Mouse (Mus musculus) spleen, adult 2 months (tissue): ENCODE data around the gene Nol4l. TPM values are rescaled to one million over a fixed set of nuclear protein-coding genes. Genes with fewer than 3 reads are reported as not detected.

Experiments used
- DNase-seq, 2 experiments: peaks; one replicate each; pipeline versions ENCODE4 v3.0.0 to v3.0.0-alpha.2; 2012 to 2021; ENCODE audit warnings: low spot score in 2 of 2, low read depth in 1 of 2
- H3K27ac ChIP-seq: fragments of 200-500 bp; 2 replicates; pipeline ENCODE4 v1.5.1; 2012; ENCODE audit warnings: low read length, inconsistent platforms; ENCODE audit not compliant: insufficient read depth
- H3K27me3 ChIP-seq: fragments of 200-500 bp; 2 replicates; pipeline ENCODE4 v1.6.1; 2012; ENCODE audit warnings: mild to moderate bottlenecking, moderate library complexity, low read length, inconsistent platforms; ENCODE audit not compliant: control insufficient read depth, insufficient read depth
- H3K36me3 ChIP-seq: fragments of 200-500 bp; 2 replicates; pipeline ENCODE4 v1.6.1; 2012; ENCODE audit warnings: mild to moderate bottlenecking, low read length, inconsistent platforms; ENCODE audit not compliant: control insufficient read depth, insufficient read depth
- H3K4me1 ChIP-seq: fragments of 200-500 bp; 2 replicates; pipeline ENCODE4 v1.6.1; 2011; ENCODE audit warnings: inconsistent platforms; ENCODE audit not compliant: control insufficient read depth, insufficient read depth, insufficient read length
- H3K4me3 ChIP-seq: fragments of 200-500 bp; 2 replicates; pipeline ENCODE4 v1.5.1; 2011; ENCODE audit warnings: mild to moderate bottlenecking, inconsistent platforms; ENCODE audit not compliant: insufficient read depth, insufficient read length; ENCODE audit errors: extremely low read depth
- CTCF ChIP-seq: fragments of 200-500 bp; IDR thresholded peaks from 2 replicates; pipeline ENCODE4 v1.5.1; 2011; ENCODE audit warnings: mild to moderate bottlenecking, inconsistent platforms; ENCODE audit not compliant: insufficient read depth, insufficient read length, insufficient replicate concordance; ENCODE audit errors: extremely low read depth
- POLR2A ChIP-seq: fragments of 200-500 bp; IDR thresholded peaks from 2 replicates; pipeline ENCODE4 v1.6.1; 2011; ENCODE audit warnings: low read depth, low read length, inconsistent platforms
- WGBS: fragments of 180-500 bp; shearing (Covaris S2); methylation state at CpG from one replicate; pipeline ENCODE4 v1.1.7; 2018; 5-methylcytosine and 5-hydroxymethylcytosine counted together
- polyA plus RNA-seq: library from polyadenylated mRNA; depleted of rRNA; stranded (reverse); fragments of >200 nt; gene quantifications from 2 replicates; pipeline ENCODE4 v1.2.3, GENCODE M21; 2012

The Nol4l gene
- polyA plus RNA-seq, 1 experiment, result 2.5 TPM

DNA sequence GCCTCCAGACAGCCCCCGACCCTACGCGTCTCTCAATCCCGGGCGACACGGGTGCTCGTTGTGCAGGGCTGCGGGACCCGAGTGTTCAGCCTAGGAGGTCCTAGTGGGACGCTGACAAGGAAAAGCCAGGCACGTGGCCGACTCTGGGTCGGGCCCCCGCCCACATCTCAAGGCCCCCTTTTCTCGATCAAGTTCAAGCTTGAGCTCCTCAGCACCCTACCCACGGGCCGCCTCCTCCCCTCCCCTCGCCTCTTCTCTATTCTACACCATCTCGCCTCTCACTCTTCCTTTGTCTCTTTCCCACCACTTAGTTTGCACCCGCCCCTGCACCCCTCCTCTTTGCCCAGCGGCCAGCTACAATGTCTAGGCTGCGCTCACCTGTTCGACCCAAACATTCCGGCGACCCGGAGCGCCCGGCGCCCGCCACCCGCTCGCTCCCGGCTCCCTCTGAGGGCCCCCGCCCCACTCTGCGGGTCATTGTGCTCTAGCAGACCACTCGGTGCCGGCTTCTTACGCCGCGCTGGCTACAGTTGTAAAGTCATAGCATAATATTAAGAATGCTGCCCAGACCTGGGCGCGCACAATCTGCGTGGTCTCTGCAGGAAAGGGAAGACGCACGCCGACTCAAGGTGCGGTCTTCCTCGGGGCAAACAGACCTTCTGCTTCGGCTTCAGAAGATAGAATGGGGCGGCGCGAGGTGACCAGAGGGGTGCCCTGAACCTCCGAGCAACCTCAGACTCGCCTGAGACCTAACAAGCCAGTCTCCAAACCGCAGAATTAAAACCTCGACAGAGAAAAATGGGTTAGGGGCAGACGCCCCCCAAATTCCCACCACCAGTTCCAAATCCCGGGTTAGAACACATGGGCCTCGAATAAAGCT is 84.4 kb downstream of the Nol4l start:
- Histone ChIP-seq H3K4me3 (peak overlapping the region; percentile 55), H3K27ac (no peak overlapping the region), H3K27me3 (peaks cover 17% of the 10 kb centered on the region), H3K4me1 (peaks cover 1% of the 10 kb centered on the region), H3K36me3 (no peaks in the 10 kb centered on the region)
- TF ChIP-seq CTCF, result no peak
- TF ChIP-seq POLR2A, result no peak
- no peak for DNase-seq
- 2% methylated on average over 58 of the region's 59 CpGs for WGBS

DNA sequence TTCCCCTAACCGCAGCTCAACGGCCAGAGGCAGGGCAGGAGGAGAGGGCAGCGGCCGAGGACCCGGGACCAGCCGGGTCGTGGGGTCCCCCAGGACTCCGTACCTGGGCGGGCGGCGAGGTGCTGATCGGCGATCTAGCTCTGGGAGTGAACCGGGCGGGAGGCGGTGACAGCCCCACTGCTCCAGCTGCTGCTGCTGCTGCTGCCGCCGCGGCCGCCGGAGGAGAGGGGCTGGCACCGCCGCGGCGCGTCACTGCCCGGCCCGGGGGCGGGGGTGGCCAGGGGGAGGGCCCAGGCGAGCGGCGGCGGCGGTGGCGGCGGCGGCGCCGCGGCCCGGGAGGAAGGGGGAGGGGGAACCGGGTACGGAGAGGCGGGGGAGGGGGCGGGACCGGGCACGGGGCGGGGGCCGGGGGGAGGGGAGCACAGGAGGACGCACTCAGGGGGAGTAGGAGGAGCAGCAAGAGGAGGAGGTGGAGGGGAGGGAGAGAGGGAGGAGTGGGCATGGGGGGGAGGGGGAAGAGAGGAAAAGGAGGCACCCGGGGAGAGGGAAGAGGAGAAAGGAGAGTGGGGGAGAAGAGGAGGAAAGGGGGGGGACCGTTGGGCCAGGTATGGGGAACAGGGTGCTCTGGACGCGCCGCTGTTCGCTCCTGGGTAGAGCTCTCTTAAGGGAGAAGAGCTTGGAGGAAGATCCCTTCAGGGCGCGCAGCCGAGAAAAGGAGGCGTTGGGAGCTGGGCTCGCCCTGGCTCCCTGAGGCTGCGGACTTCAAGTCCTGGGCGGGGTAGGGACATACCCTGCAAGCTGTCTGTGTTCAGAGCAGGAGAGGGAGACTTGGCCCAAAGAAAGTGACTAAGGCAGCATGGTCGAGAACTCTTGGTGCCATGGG is 85.3 kb downstream of the Nol4l start:
- WGBS, result 3% methylated on average over 36 of the region's 64 CpGs
- DNase-seq, result peak in 1 of 2 experiments; percentile 18
- H3K4me1 ChIP-seq, result peaks cover 1% of the 10 kb centered on the region
- no peaks in the 10 kb centered on the region for H3K36me3 ChIP-seq
- H3K4me3 ChIP-seq, result peak overlapping the region; percentile 70
- peaks cover 17% of the 10 kb centered on the region for H3K27me3 ChIP-seq
- no peak overlapping the region for H3K27ac ChIP-seq
- TF ChIP-seq POLR2A, result no peak
- TF ChIP-seq CTCF, result no peak

DNA sequence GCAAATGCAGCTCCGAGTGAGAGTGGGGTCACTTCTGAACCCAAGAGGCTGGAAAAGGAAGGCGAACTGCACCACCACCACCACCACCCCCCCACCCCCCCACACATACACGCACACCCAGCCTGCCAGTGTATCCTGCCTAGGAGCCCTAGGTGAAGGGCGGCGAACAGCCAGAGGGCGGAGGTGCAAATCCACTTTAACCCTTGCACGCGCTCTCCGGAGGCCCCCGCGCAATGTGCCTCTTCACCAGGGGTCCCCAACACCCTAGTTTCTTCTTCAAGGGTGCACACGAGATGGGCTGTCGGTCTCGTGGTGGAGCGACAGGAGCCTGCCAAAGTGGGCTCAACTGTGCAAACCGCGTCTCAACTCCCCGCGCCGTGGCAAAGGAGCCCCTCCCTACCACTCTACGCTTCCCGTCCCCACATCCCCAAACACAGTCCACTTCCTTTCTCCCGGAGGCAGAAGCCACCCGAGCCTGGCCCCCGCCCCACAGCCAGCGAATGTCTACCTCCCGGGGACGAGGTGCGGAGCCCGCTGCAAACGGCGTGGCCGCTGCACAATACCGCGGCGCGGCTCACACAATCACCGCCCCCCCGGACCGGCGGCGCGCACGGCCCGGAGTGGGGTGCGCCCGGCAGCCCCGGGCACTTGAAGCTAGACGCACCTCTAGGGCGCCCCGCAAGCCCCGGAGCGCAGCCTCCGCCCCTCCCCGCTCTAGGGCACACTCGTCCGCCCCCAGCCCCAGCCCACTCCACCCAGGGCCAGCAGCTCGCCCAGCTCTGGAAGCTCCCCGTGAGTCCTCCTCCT is 86.1 kb downstream of the Nol4l start:
- Histone ChIP-seq H3K27ac (no peak overlapping the region), H3K4me3 (peak overlapping the region; percentile 70), H3K36me3 (no peaks in the 10 kb centered on the region), H3K4me1 (peaks cover 1% of the 10 kb centered on the region), H3K27me3 (peaks cover 17% of the 10 kb centered on the region)
- 2% methylated on average over 58 of the region's 59 CpGs for WGBS
- no peak for TF ChIP-seq CTCF
- TF ChIP-seq POLR2A, result no peak
- peak in 1 of 2 experiments; percentile 9 for DNase-seq

- Histone ChIP-seq H3K27me3 (peaks cover 17% of the 10 kb centered on the region), H3K27ac (no peak overlapping the region), H3K4me1 (peaks cover 1% of the 10 kb centered on the region), H3K36me3 (no peaks in the 10 kb centered on the region), H3K4me3 (no peak overlapping the region)
- no peak for DNase-seq
- WGBS, result 82% methylated on average over 5 of the region's 5 CpGs
- no peak for TF ChIP-seq CTCF
Measured at GRCm38 (mm10) chr2:153442720-153443119, 87.1 kb downstream of the Nol4l start.

DNA sequence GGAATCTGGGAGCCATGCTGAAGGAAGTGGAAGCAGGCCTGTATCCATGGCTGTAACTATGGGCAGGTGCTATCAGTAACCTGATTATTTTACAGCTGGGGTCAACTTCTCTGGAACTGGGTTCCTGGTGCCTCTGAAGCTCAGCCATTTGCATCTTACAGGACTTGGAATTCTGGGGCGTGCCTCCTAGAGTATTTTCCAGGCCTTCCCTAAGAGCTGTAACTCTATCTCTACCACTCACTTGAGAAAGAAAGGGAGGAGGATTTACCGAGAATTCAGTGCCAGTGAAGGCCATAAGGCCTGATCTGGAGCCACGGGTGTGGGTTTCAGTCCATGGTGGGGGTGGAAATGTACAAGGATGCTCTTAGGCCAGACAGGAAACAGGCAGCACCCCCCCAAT is 88.5 kb downstream of the Nol4l start:
- WGBS, result 93% methylated on average over 3 of the region's 3 CpGs
- Histone ChIP-seq H3K27ac (no peak overlapping the region), H3K4me1 (peaks cover 1% of the 10 kb centered on the region), H3K27me3 (peaks cover 17% of the 10 kb centered on the region), H3K36me3 (no peaks in the 10 kb centered on the region), H3K4me3 (no peak overlapping the region)
- TF ChIP-seq POLR2A (no peak), CTCF (no peak)
- DNase-seq, result no peak

DNA sequence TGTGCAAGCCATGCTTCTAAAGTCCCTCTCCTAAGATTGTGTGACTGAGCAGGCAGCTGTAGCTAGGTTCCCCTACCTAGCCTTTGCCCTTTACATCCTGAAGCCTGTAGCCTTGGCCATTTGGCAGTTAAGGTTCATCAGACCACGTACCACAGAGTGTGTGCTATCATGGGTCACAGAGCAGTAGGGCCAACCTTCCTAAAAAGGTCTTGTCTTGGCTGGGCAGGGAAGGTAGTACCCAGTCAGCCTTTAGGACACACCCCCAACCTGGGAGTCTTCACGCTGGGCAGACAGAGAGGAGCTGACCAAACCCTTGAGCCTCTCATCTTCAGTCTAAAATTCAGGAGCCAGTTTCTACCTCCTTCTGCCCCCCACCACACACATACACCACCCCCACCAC is 89.0 kb downstream of the Nol4l start:
- peaks cover 16% of the 10 kb centered on the region for H3K27me3 ChIP-seq
- H3K4me1 ChIP-seq, result no peaks in the 10 kb centered on the region; the same call in none of the 2 replicates
- H3K27ac ChIP-seq, result no peak overlapping the region
- WGBS, result 77% methylated on average over 2 of the region's 2 CpGs
- TF ChIP-seq CTCF (no peak), POLR2A (no peak)
- no peak overlapping the region for H3K4me3 ChIP-seq
- no peak for DNase-seq
- no peaks in the 10 kb centered on the region for H3K36me3 ChIP-seq
